Mouse (Mus musculus): ENCODE data around the gene Crls1.
A peak's percentile ranks its signal among the peaks of the same experiment; 100 is the strongest.

The Crls1 gene

GRCm38 (mm10) chr2:132884303-132884967, 38.0 kb downstream of the Crls1 start:
- no peak for DNase-seq (ENCODE audit: low spot score)

GRCm38 (mm10) chr2:132885312-132885711, 38.8 kb downstream of the Crls1 start:
- no peak for DNase-seq (ENCODE audit: low spot score)

- no peak for DNase-seq (ENCODE audit: low spot score)
Measured at GRCm38 (mm10) chr2:132893826-132894225, 47.4 kb downstream of the Crls1 start.

- no peak for DNase-seq (ENCODE audit: low spot score)
Measured at GRCm38 (mm10) chr2:132898211-132898610, 51.7 kb downstream of the Crls1 start.

GRCm38 (mm10) chr2:132900596-132900995, 54.1 kb downstream of the Crls1 start:
- DNase-seq (ENCODE audit: low spot score), result no peak

- no peak for DNase-seq (ENCODE audit: low spot score)
Measured at GRCm38 (mm10) chr2:132901636-132902035, 55.2 kb downstream of the Crls1 start.

GRCm38 (mm10) chr2:132902056-132902455, 55.6 kb downstream of the Crls1 start:
- no peak for DNase-seq (ENCODE audit: low spot score)

GRCm38 (mm10) chr2:132903498-132903897, 57.0 kb downstream of the Crls1 start:
- DNase-seq (ENCODE audit: low spot score), result peak; percentile 27

- no peak for DNase-seq (ENCODE audit: low spot score)
Measured at GRCm38 (mm10) chr2:132904961-132905360, 58.5 kb downstream of the Crls1 start.

GRCm38 (mm10) chr2:132906763-132907162, 60.3 kb downstream of the Crls1 start:
- DNase-seq (ENCODE audit: low spot score), result peak; percentile 23

GRCm38 (mm10) chr2:132914785-132915184, 68.3 kb downstream of the Crls1 start:
- no peak for DNase-seq (ENCODE audit: low spot score)
